Mouse (Mus musculus) liver, embryonic 13.5 days (tissue): ENCODE measurements around the gene Rsl24d1. TPM values are rescaled to one million over a fixed set of nuclear protein-coding genes. Genes with fewer than 3 reads are reported as not detected.
"Not testable (repeated sequence)": the region's sequence is repeated elsewhere in the genome, so short reads cannot be mapped to it uniquely, and the experiment has no call there.

Source experiments
- ATAC-seq: fragments of 200-750 bp; cut with Nextera tagmentation; 2 replicates; pipeline ENCODE4 v1.8.0; 2017; ENCODE audit warnings: low read depth, mild to moderate bottlenecking, moderate number of reproducible peaks, moderate library complexity
- DNase-seq: peaks from one replicate; pipeline ENCODE4 v3.0.0; 2022
- H3K27ac ChIP-seq: fragments of 300-500 bp; sonication (generic); 2 replicates; pipeline ENCODE4 v1.5.1; 2015; ENCODE audit warnings: moderate library complexity, mild to moderate bottlenecking, inconsistent platforms
- H3K27me3 ChIP-seq: fragments of 300-500 bp; sonication (generic); 2 replicates; pipeline ENCODE4 v1.6.1; 2015; ENCODE audit warnings: mild to moderate bottlenecking, inconsistent platforms
- H3K36me3 ChIP-seq: fragments of 300-500 bp; sonication (generic); 2 replicates; pipeline ENCODE4 v1.6.1; 2015; ENCODE audit warnings: mild to moderate bottlenecking, inconsistent platforms
- H3K4me1 ChIP-seq: fragments of 300-500 bp; sonication (generic); replicated peaks from 2 replicates; pipeline ENCODE4 v1.6.1; 2015; ENCODE audit warnings: inconsistent platforms
- H3K4me2 ChIP-seq: fragments of 300-500 bp; sonication (generic); 2 replicates; pipeline ENCODE4 v1.6.1; 2015; ENCODE audit warnings: inconsistent platforms, mild to moderate bottlenecking, moderate library complexity
- H3K4me3 ChIP-seq: fragments of 300-500 bp; sonication (generic); replicated peaks from 2 replicates; pipeline ENCODE4 v1.5.1; 2015; ENCODE audit warnings: mild to moderate bottlenecking, inconsistent platforms
- H3K9ac ChIP-seq: fragments of 300-500 bp; sonication (generic); 2 replicates; pipeline ENCODE4 v1.6.1; 2015; ENCODE audit warnings: mild to moderate bottlenecking, inconsistent platforms
- H3K9me3 ChIP-seq: fragments of 300-500 bp; sonication (generic); replicated peaks from 2 replicates; pipeline ENCODE4 v1.6.1; 2016; ENCODE audit warnings: inconsistent platforms
- WGBS: fragments of 180-500 bp; shearing (Covaris S2); methylation state at CpG from one replicate; pipeline ENCODE4 v1.1.7; 2015; ENCODE audit not compliant: insufficient replicate concordance; 5-methylcytosine and 5-hydroxymethylcytosine counted together
- polyA plus RNA-seq: library from polyadenylated mRNA; unstranded; fragments of >200 nt; fragmentation: Nextera tagmentation; extraction: Ambion mirVana; gene quantifications from 2 replicates; pipeline ENCODE4 v1.2.1, GENCODE M21; 2015

Gene Rsl24d1
- polyA plus RNA-seq, 1 experiment from 2014 or later, result 78.9 TPM

- ATAC-seq (no peak), DNase-seq (no peak)
- H3K9ac ChIP-seq, result peak within 1 kb of the TSS; percentile 61
- H3K4me3 ChIP-seq, result peak within 1 kb of the TSS; percentile 48
- H3K27ac ChIP-seq, result no peak within 1 kb of the TSS
- no peaks in the 10 kb centered on the region for H3K9me3 ChIP-seq
- H3K27me3 ChIP-seq, result peaks cover 38% of the 10 kb centered on the region
- peak within 1 kb of the TSS; percentile 72 for H3K4me2 ChIP-seq
- H3K36me3 ChIP-seq, result no peaks in the 10 kb centered on the region
- H3K4me1 ChIP-seq, result peaks cover 8% of the 10 kb centered on the region; the same call in 1 of the 2 replicates
- 74% methylated on average over 4 of the region's 4 CpGs for WGBS
Observed at GRCm38 (mm10) chr9:73102181-73102580, 11.0 kb upstream of the Rsl24d1 start, which contains the start of gene Gm20509. TSS of gene Gm20509 (plus strand) at chr9:73102470.

- no peaks in the 10 kb centered on the region for H3K36me3 ChIP-seq
- DNase-seq, result no peak
- ATAC-seq, result no peak
- no peaks in the 10 kb centered on the region for H3K9me3 ChIP-seq
- WGBS, result 6% methylated on average over 60 of the region's 60 CpGs
- peaks cover 8% of the 10 kb centered on the region; the same call in 1 of the 2 replicates for H3K4me1 ChIP-seq
- H3K27ac ChIP-seq, result no peak overlapping the region
- peak overlapping the region; percentile 72 for H3K4me2 ChIP-seq
- H3K4me3 ChIP-seq, result peak overlapping the region; percentile 48
- peak overlapping the region; percentile 61 for H3K9ac ChIP-seq
- H3K27me3 ChIP-seq, result peaks cover 38% of the 10 kb centered on the region
Observed at GRCm38 (mm10) chr9:73103159-73103879, 9.9 kb upstream of the Rsl24d1 start.

- Histone ChIP-seq H3K9ac (peak overlapping the region; percentile 61; the same call in 1 of the 2 replicates), H3K4me1 (peaks cover 8% of the 10 kb centered on the region; the same call in 1 of the 2 replicates), H3K27ac (no peak overlapping the region), H3K36me3 (no peaks in the 10 kb centered on the region), H3K4me3 (peak overlapping the region; percentile 48), H3K9me3 (no peaks in the 10 kb centered on the region), H3K4me2 (peak overlapping the region; percentile 72), H3K27me3 (peaks cover 38% of the 10 kb centered on the region)
- WGBS, result 27% methylated on average over 5 of the region's 5 CpGs
- DNase-seq (no peak), ATAC-seq (no peak)
Observed at GRCm38 (mm10) chr9:73103880-73104198, 9.4 kb upstream of the Rsl24d1 start.

- Histone ChIP-seq H3K4me3 (no peak overlapping the region), H3K9ac (no peak overlapping the region), H3K4me2 (no peak overlapping the region), H3K9me3 (no peaks in the 10 kb centered on the region), H3K27me3 (peaks cover 38% of the 10 kb centered on the region), H3K36me3 (no peaks in the 10 kb centered on the region), H3K4me1 (peaks cover 8% of the 10 kb centered on the region; the same call in 1 of the 2 replicates), H3K27ac (no peak overlapping the region)
- DNase-seq (no peak), ATAC-seq (no peak)
- 34% methylated on average over 1 of the region's 1 CpGs for WGBS
Observed at GRCm38 (mm10) chr9:73105141-73105540, 8.1 kb upstream of the Rsl24d1 start.

GRCm38 (mm10) chr9:73105771-73106170 is 7.5 kb upstream of the Rsl24d1 start:
- no peak overlapping the region for H3K4me3 ChIP-seq
- H3K27me3 ChIP-seq, result peaks cover 38% of the 10 kb centered on the region
- DNase-seq (no peak), ATAC-seq (no peak)
- H3K27ac ChIP-seq, result no peak overlapping the region
- H3K9me3 ChIP-seq, result no peaks in the 10 kb centered on the region
- no peaks in the 10 kb centered on the region for H3K36me3 ChIP-seq
- H3K9ac ChIP-seq, result no peak overlapping the region
- H3K4me1 ChIP-seq, result peaks cover 8% of the 10 kb centered on the region; the same call in 1 of the 2 replicates
- H3K4me2 ChIP-seq, result no peak overlapping the region

- WGBS, result 67% methylated on average over 5 of the region's 6 CpGs
Observed at GRCm38 (mm10) chr9:73116704-73117103, 3.5 kb downstream of the Rsl24d1 start.

GRCm38 (mm10) chr9:73118012-73118411 is 4.8 kb downstream of the Rsl24d1 start:
- no peak for ATAC-seq
- H3K9me3 ChIP-seq, result no peaks in the 10 kb centered on the region
- no peak overlapping the region for H3K4me2 ChIP-seq
- H3K9ac ChIP-seq, result no peak overlapping the region
- no peak overlapping the region for H3K27ac ChIP-seq
- no peak overlapping the region for H3K4me3 ChIP-seq
- H3K36me3 ChIP-seq, result peaks cover 67% of the 10 kb centered on the region
- WGBS, result 78% methylated on average over 4 of the region's 4 CpGs
- peaks cover 17% of the 10 kb centered on the region for H3K4me1 ChIP-seq
- DNase-seq, result no peak
- H3K27me3 ChIP-seq, result no peaks in the 10 kb centered on the region

More at GRCm38 (mm10) chr9:73116704-73117103, 3.5 kb downstream of the Rsl24d1 start:
- not testable (repeated sequence) for H3K4me3 ChIP-seq, DNase-seq, ATAC-seq, H3K27me3 ChIP-seq, H3K9ac ChIP-seq, H3K27ac ChIP-seq, H3K4me2 ChIP-seq, H3K9me3 ChIP-seq
- Histone ChIP-seq H3K4me1 (peaks cover 23% of the 10 kb centered on the region), H3K36me3 (peaks cover 56% of the 10 kb centered on the region)

GRCm38 (mm10) chr9:73121735-73122134 is 8.5 kb downstream of the Rsl24d1 start:
- no peak overlapping the region for H3K9ac ChIP-seq
- DNase-seq (no peak), ATAC-seq (no peak)
- H3K4me1 ChIP-seq, result peaks cover 5% of the 10 kb centered on the region; the same call in 1 of the 2 replicates
- H3K4me2 ChIP-seq, result no peak overlapping the region
- no peak overlapping the region for H3K4me3 ChIP-seq
- 68% methylated on average over 8 of the region's 8 CpGs for whole genome bisulfite sequencing
- H3K27ac ChIP-seq, result no peak overlapping the region
- no peaks in the 10 kb centered on the region for H3K9me3 ChIP-seq
- H3K27me3 ChIP-seq, result no peaks in the 10 kb centered on the region
- peaks cover 85% of the 10 kb centered on the region for H3K36me3 ChIP-seq

- peaks cover 5% of the 10 kb centered on the region; the same call in 1 of the 2 replicates for H3K4me1 ChIP-seq
- no peaks in the 10 kb centered on the region for H3K27me3 ChIP-seq
- peaks cover 91% of the 10 kb centered on the region for H3K36me3 ChIP-seq
- ATAC-seq (0 out of 2 replicates have a peak, but pooled peaks have one; percentile 41), DNase-seq (peak; percentile 7)
- no peak overlapping the region for H3K4me3 ChIP-seq
- H3K9me3 ChIP-seq, result no peaks in the 10 kb centered on the region
- 62% methylated on average over 8 of the region's 8 CpGs for WGBS
- H3K27ac ChIP-seq, result no peak overlapping the region
- H3K9ac ChIP-seq, result no peak overlapping the region
- no peak overlapping the region for H3K4me2 ChIP-seq
Observed at GRCm38 (mm10) chr9:73125043-73125570, 11.9 kb downstream of the Rsl24d1 start.

- Histone ChIP-seq H3K27me3 (no peaks in the 10 kb centered on the region), H3K9ac (no peak overlapping the region), H3K4me3 (no peak overlapping the region), H3K36me3 (peaks cover 70% of the 10 kb centered on the region), H3K27ac (no peak overlapping the region), H3K4me1 (peaks cover 5% of the 10 kb centered on the region; the same call in 1 of the 2 replicates), H3K4me2 (no peak overlapping the region), H3K9me3 (no peaks in the 10 kb centered on the region)
- ATAC-seq (no peak), DNase-seq (no peak)
- WGBS, result 57% methylated on average over 2 of the region's 2 CpGs
Observed at GRCm38 (mm10) chr9:73127457-73127856, 14.2 kb downstream of the Rsl24d1 start.

GRCm38 (mm10) chr9:73129875-73130274 is 16.6 kb downstream of the Rsl24d1 start:
- no peak for ATAC-seq
- H3K27me3 ChIP-seq, result no peaks in the 10 kb centered on the region
- H3K4me3 ChIP-seq, result no peak overlapping the region
- no peaks in the 10 kb centered on the region for H3K9me3 ChIP-seq
- H3K4me2 ChIP-seq, result no peak overlapping the region
- 72% methylated on average over 8 of the region's 8 CpGs for WGBS
- peaks cover 49% of the 10 kb centered on the region for H3K36me3 ChIP-seq
- no peak overlapping the region for H3K27ac ChIP-seq
- H3K9ac ChIP-seq, result no peak overlapping the region
- H3K4me1 ChIP-seq, result peaks cover 3% of the 10 kb centered on the region; the same call in 1 of the 2 replicates
- no peak for DNase-seq
